Mouse (Mus musculus) heart, embryonic 12.5 days (tissue): Measurements from ENCODE around the gene Deup1. TPM values are rescaled to one million over a fixed set of nuclear protein-coding genes. Genes with fewer than 3 reads are reported as not detected.
"Not testable (repeated sequence)": the region's sequence is repeated elsewhere in the genome, so short reads cannot be mapped to it uniquely, and the experiment has no call there.

Experiments used
- ATAC-seq: fragments of 200-750 bp; cut with Nextera tagmentation; 2 replicates; pipeline ENCODE4 v1.8.0; 2017; ENCODE audit warnings: moderate TSS enrichment, moderate library complexity; ENCODE audit not compliant: insufficient number of reproducible peaks, low FRiP score
- H3K27ac ChIP-seq: fragments of 300-500 bp; sonication (generic); 2 replicates; pipeline ENCODE4 v1.5.1; 2016; ENCODE audit warnings: mild to moderate bottlenecking, moderate library complexity; ENCODE audit not compliant: poor library complexity, severe bottlenecking
- H3K27me3 ChIP-seq: fragments of 300-500 bp; sonication (generic); replicated peaks from 2 replicates; pipeline ENCODE4 v1.6.1; 2016; ENCODE audit warnings: mild to moderate bottlenecking, moderate library complexity
- H3K36me3 ChIP-seq: fragments of 300-500 bp; sonication (generic); 2 replicates; pipeline ENCODE4 v1.6.1; 2016; ENCODE audit warnings: mild to moderate bottlenecking, moderate library complexity
- H3K4me1 ChIP-seq: fragments of 300-500 bp; sonication (generic); replicated peaks from 2 replicates; pipeline ENCODE4 v1.6.1; 2016; ENCODE audit warnings: mild to moderate bottlenecking
- H3K4me2 ChIP-seq: fragments of 300-500 bp; sonication (generic); 2 replicates; pipeline ENCODE4 v1.6.1; 2016; ENCODE audit warnings: mild to moderate bottlenecking, moderate library complexity
- H3K4me3 ChIP-seq: fragments of 300-500 bp; sonication (generic); 2 replicates; pipeline ENCODE4 v1.5.1; 2016; ENCODE audit warnings: mild to moderate bottlenecking
- H3K9ac ChIP-seq: fragments of 300-500 bp; sonication (generic); 2 replicates; pipeline ENCODE4 v1.6.1; 2016; ENCODE audit warnings: mild to moderate bottlenecking, moderate library complexity
- H3K9me3 ChIP-seq: fragments of 300-500 bp; sonication (generic); replicated peaks from 2 replicates; pipeline ENCODE4 v1.6.1; 2016; ENCODE audit warnings: mild to moderate bottlenecking, moderate library complexity
- WGBS: fragments of 180-500 bp; shearing (Covaris S2); methylation state at CpG from one replicate; pipeline ENCODE4 v1.1.7; 2016; 5-methylcytosine and 5-hydroxymethylcytosine counted together
- polyA plus RNA-seq: library from polyadenylated mRNA; unstranded; fragments of >200 nt; fragmentation: Nextera tagmentation; extraction: Ambion mirVana; gene quantifications from 2 replicates; pipeline ENCODE4 v1.2.1, GENCODE M21; 2016

Gene Deup1
- polyA plus RNA-seq, 1 experiment from 2014 or later: 0.09 TPM

DNA sequence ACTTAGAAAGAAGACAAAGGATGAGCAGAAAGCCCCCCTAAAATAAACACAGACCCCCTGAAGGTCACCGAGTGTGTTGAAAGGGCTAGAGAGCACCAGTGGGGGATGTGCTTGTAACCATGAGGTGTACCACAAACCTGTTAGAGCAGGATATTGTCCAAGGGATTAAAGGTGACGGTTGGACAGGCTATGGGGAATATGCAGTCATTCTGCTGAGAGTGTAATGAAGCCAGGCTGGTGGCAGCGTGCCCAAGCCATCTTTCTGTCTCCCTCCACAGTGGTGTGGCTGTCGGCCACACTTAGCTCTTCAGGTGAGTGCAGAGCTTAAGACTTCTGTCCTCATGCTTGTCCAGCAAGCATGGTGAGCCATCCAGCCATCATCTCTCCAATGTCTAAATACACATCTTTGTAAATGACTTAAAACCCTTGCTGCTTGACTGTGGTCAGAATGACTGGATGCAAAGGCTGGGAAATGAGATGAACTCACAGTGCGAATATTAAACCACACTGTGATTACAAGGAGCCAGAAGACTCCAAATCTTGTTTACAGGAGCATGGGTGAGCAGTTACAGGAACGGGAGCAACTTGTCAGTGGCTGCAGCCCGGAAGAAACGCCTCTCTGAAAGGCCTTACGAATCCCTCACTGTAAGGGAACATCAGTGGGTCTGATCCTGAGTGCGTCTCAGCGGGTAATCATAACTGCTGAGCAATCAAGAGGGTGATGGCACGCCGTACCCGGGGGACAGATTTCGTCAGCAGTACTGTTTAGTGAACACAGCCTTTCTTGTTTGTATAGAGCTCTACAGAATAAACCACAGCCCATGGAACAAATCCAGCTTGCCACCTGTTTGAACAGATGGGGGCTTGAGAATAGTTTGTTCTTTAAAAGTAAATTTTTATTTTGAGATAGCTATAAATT is 75.5 kb downstream of the Deup1 start:
- no peak overlapping the region for H3K9ac ChIP-seq
- WGBS: 79% methylated on average over 15 of the region's 15 CpGs

DNA sequence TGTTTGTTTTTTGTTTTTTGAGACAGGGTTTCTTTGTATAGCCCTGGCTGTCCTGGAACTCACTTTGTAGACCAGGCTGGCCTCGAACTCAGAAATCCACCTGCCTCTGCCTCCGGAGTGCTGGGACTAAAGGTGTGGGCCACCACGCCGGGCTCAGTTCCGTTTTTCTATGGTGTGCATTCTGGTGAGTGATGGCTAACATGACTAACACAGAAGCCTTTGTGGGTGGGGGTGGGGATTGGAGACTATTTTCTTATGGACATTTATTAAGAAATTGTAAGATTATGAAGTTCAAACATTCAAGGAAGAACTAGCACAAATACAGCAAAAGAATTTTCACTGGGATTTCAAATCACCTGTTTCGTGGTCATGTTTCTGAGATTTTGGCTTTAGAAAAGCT is 76.7 kb downstream of the Deup1 start:
- not testable (repeated sequence) for H3K9me3 ChIP-seq, H3K9ac ChIP-seq, H3K4me3 ChIP-seq, ATAC-seq, H3K36me3 ChIP-seq, H3K4me1 ChIP-seq, H3K4me2 ChIP-seq, H3K27me3 ChIP-seq, H3K27ac ChIP-seq
- 84% methylated on average over 6 of the region's 6 CpGs for WGBS

More for the DNA sequence above, 75.5 kb downstream of the Deup1 start:
- Histone ChIP-seq H3K4me3 (no peak overlapping the region), H3K9me3 (0 out of 2 replicates have a peak, but pooled peaks cover 3% of the 10 kb centered on the region), H3K4me1 (no peaks in the 10 kb centered on the region), H3K36me3 (0 out of 2 replicates have a peak, but pooled peaks cover 4% of the 10 kb centered on the region), H3K27ac (no peak overlapping the region), H3K4me2 (no peak overlapping the region), H3K27me3 (no peaks in the 10 kb centered on the region)
- ATAC-seq: no peak

DNA sequence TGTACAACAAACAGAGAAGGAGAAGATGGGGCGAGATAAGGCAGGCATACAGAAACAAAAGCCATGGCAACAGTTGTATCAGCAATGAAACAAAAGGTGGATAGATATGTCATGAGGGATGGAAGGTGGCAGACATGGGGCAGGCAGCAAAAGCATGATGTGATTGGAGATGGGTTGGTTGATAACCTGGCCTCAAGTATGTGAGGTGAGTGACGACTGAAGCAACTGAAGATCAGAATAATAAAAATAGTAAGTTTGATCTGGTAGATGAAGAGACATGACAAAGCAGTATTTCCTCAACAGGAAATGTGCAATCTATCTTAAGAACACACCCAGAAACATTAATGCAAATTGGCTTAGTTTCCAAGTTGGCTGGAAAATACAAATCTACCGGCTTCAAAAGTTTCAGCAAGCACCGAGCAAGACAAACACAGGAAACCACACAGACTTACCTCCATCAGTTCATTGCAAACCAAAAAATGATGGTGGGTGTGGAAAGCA is 77.2 kb downstream of the Deup1 start:
- 0 out of 2 replicates have a peak, but pooled peaks cover 3% of the 10 kb centered on the region for H3K9me3 ChIP-seq
- no peak overlapping the region for H3K4me3 ChIP-seq
- H3K4me1 ChIP-seq: no peaks in the 10 kb centered on the region
- H3K36me3 ChIP-seq: 0 out of 2 replicates have a peak, but pooled peaks cover 4% of the 10 kb centered on the region
- H3K27ac ChIP-seq: no peak overlapping the region
- 73% methylated on average over 4 of the region's 4 CpGs for WGBS
- H3K9ac ChIP-seq: no peak overlapping the region
- H3K4me2 ChIP-seq: no peak overlapping the region
- ATAC-seq: no peak
- no peaks in the 10 kb centered on the region for H3K27me3 ChIP-seq

DNA sequence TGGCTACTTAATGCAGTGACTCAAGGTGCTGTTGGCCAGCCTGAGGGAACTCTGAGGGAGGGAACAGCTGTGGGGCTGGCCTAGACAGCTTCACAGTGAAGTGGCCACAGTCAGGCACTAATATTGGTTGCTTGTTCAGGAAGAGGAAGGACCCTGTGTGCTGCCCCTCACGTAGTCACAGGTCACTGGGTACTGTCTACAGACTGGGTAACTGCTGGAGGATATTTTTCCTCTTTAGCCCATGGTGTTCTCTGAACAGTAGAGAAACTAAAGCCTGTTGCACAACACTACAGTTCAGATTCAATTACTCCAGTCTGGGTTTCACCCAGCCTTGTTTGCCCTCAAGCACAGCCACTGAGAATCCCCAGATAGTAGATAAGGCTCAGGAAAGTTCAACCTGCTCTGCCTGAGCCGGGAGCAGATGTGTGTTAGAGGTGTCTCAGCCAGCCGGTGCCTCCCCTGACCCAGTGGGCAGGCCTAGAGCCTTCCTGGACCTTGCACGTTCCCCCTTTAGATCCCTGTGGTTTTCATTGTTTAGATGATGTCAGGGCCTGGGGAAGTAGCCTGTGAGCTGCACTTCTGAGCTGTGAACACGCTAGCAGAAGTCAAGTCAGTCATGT is 85.9 kb downstream of the Deup1 start:
- Histone ChIP-seq H3K4me3 (no peak overlapping the region), H3K36me3 (peaks cover 24% of the 10 kb centered on the region), H3K27me3 (no peaks in the 10 kb centered on the region), H3K27ac (no peak overlapping the region), H3K4me1 (peaks cover 19% of the 10 kb centered on the region), H3K4me2 (no peak overlapping the region), H3K9ac (no peak overlapping the region), H3K9me3 (no peaks in the 10 kb centered on the region)
- WGBS: 48% methylated on average over 5 of the region's 5 CpGs
- ATAC-seq: no peak

DNA sequence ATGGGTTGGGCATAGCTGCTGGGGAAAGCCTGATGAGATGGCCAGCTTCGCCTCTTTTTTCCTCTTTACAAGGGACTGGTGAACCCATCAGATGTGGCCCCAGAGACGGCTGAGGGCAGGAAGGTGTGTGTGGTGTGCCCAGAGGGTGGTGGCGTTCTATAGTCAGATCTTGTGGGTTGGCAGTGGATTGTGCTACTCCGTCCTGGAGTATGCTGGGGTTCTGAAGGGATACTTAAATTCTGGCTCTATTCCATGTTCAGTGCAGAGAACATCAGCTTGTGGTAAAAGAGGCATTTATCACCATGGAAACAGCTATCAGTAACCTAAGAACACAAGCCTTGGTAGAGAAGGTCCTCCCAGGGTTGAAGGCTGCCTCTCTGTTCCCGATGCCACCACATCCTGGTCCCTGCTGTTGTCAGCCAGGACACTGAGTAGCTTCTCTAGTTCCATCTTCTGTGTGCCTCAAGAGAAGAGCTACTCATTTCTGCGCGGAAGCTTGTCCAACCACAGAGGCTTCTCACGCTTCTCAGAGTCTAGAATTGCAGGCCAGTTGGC is 88.7 kb downstream of the Deup1 start:
- Histone ChIP-seq H3K9me3 (no peaks in the 10 kb centered on the region), H3K27ac (no peak overlapping the region)
- no peak for ATAC-seq

DNA sequence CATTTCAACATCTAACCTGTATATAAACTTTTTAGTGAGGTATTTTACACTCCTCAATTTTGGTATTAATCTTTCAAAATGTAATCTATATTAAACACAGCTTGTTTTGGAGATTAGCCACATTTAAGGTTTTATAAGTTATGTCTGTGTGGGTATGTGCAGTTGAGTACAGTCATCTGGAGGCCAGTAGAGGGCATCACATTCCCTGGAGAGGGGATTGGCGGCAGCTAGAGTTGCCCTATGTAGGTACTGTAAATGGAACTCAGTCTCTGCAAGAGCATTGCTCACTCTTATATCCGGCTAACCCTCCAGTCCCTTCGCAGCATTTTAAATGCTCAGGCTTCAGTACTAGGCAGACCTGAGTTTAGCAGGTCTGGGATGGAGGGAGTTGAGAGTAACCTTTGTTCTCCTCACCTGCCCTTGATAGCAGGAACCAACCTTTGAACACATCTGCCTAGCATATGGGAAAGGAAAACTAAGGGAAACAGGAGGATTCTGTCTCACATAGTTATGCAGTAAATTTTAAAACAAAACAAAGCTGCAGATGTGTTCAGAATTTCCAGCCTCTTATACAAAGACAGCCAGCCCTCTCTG is 90.2 kb downstream of the Deup1 start:
- H3K9ac ChIP-seq: no peak overlapping the region
- H3K4me1 ChIP-seq: peaks cover 46% of the 10 kb centered on the region
- no peaks in the 10 kb centered on the region for H3K27me3 ChIP-seq
- H3K4me2 ChIP-seq: no peak overlapping the region
- H3K27ac ChIP-seq: no peak overlapping the region
- WGBS: 82% methylated on average over 3 of the region's 3 CpGs
- peaks cover 14% of the 10 kb centered on the region; the same call in 1 of the 2 replicates for H3K36me3 ChIP-seq
- ATAC-seq: no peak
- H3K4me3 ChIP-seq: no peak overlapping the region
- no peaks in the 10 kb centered on the region for H3K9me3 ChIP-seq

More for the DNA sequence above, 88.7 kb downstream of the Deup1 start:
- peaks cover 38% of the 10 kb centered on the region for H3K4me1 ChIP-seq
- H3K4me2 ChIP-seq: no peak overlapping the region
- no peak overlapping the region for H3K4me3 ChIP-seq
- H3K27me3 ChIP-seq: no peaks in the 10 kb centered on the region
- WGBS: 77% methylated on average over 8 of the region's 8 CpGs
- peaks cover 14% of the 10 kb centered on the region; the same call in 1 of the 2 replicates for H3K36me3 ChIP-seq
- H3K9ac ChIP-seq: no peak overlapping the region

DNA sequence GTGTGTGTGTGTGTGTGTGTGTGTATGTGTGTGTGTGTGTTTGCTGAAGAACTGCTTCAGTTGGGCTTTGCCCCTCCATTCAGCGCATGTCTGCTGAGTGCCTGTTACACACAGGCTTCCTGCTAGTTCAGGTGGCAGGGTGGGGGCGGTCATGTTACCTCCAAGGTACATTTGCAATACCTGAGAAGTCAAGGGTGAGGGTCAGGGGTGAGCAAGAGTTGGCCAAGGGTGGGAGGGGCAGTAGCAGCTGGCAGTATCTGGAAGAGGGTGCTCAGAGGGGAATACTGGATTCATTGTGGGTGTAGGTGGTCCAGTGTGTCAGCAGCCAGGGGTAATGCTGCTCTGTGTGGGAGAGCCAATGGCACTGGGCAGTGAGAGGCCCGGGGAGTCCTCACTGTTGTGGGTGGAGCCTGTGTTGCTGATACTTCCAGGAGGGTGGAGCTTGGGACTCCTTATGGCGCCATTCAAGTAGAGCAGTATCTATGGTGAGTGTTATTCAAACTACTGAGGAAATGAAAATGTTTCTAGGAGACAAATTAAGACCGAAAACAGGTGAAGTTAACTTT is 90.8 kb downstream of the Deup1 start:
- no peak overlapping the region for H3K4me3 ChIP-seq
- ATAC-seq: no peak; the same call in 1 of the 2 replicates
- H3K27me3 ChIP-seq: no peaks in the 10 kb centered on the region
- no peak overlapping the region for H3K27ac ChIP-seq
- peaks cover 41% of the 10 kb centered on the region for H3K4me1 ChIP-seq
- WGBS: 87% methylated on average over 5 of the region's 5 CpGs
- no peak overlapping the region for H3K4me2 ChIP-seq
- peaks cover 14% of the 10 kb centered on the region; the same call in 1 of the 2 replicates for H3K36me3 ChIP-seq
- H3K9me3 ChIP-seq: no peaks in the 10 kb centered on the region
- H3K9ac ChIP-seq: no peak overlapping the region

DNA sequence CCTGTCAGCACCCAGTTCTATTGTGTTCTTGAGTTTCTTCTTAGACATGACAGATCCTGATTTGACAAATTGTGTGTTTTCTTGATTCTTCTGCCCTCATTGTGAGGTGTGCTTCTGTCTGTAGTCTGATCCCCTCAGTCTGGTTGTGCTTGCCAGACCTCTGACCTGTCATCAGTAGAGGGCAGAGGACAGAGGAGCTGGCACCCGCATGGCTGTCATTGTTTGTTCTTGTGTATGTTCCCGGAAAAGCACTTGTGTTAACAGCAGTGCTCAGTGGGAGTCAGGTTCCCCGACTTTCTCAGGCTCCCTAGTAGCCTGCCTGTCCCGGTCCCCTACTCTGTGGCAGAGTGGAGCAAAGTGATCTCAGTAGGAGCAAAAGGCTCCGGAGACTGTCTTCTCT is 92.3 kb downstream of the Deup1 start:
- 35% methylated on average over 5 of the region's 5 CpGs for WGBS
- Histone ChIP-seq H3K4me3 (no peak overlapping the region), H3K9ac (no peak overlapping the region), H3K9me3 (no peaks in the 10 kb centered on the region), H3K27ac (peak overlapping the region; percentile 32; the same call in 1 of the 2 replicates), H3K36me3 (peaks cover 6% of the 10 kb centered on the region; the same call in 1 of the 2 replicates), H3K4me2 (no peak overlapping the region), H3K27me3 (no peaks in the 10 kb centered on the region), H3K4me1 (peaks cover 39% of the 10 kb centered on the region)
- no peak for ATAC-seq

DNA sequence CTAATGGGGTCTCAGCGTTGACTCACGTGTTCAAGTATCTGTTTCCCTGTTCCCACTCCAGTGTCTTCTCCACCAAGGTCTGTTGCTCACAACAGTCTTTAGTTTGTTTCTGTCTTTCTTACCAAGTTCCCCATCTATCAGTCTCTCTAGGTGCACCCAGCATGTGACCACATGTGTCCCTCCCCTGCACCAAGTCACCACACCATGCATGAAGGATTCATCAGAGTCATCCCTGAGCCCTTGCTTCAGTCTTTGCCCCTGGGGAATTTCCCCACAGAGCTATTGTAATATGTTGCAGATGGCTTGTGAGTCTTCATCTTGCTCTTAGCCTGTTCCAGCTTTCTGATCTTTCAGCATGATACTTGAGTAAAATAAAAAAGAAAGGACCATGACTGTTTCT is 93.6 kb downstream of the Deup1 start:
- Histone ChIP-seq H3K27me3 (no peaks in the 10 kb centered on the region), H3K4me3 (no peak overlapping the region), H3K27ac (no peak overlapping the region), H3K9me3 (no peaks in the 10 kb centered on the region), H3K9ac (no peak overlapping the region), H3K36me3 (no peaks in the 10 kb centered on the region), H3K4me1 (peaks cover 49% of the 10 kb centered on the region), H3K4me2 (no peak overlapping the region)
- ATAC-seq: no peak
- 71% methylated on average over 2 of the region's 2 CpGs for WGBS

DNA sequence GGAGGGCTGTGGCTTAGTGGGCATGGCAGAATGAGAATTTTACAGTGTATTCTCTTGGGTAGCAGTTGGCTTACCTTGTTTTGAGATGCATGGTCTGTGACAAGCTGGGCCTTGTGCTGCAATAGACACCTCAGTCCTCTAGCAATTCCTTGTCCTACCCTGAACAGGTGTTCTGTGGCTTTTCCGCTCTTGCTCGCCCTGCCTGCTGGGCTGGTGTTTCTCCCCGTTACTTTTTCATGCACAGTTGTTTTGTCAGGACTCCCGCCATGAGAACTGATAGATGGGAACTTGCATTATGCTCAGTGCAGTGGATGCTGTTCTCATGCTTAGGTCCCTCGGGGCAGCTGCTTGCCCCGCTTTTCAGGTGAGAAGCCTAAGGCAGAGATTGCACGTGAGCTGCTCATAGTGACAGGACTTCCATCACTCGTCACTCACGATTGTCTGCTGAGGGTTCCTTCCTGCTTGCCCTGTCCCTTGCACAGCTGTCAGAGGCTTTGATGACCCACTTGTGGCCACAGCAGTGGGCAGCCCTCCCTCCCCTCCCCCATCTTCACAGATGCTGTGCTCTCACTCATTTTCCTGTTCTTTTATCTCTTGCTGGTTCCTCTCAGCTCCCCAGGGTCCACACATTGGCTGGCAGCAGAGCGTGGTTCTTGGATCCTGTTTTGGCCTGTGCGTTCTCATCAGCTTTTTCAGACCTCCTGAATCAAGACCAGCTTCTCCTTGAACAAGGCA is 94.2 kb downstream of the Deup1 start:
- H3K4me3 ChIP-seq: no peak overlapping the region
- no peak overlapping the region for H3K9ac ChIP-seq
- H3K9me3 ChIP-seq: no peaks in the 10 kb centered on the region
- H3K36me3 ChIP-seq: no peaks in the 10 kb centered on the region
- H3K27me3 ChIP-seq: no peaks in the 10 kb centered on the region
- ATAC-seq: peak; percentile 5; the same call in 1 of the 2 replicates
- WGBS: 39% methylated on average over 11 of the region's 11 CpGs
- no peak overlapping the region for H3K27ac ChIP-seq
- H3K4me1 ChIP-seq: peaks cover 51% of the 10 kb centered on the region
- H3K4me2 ChIP-seq: no peak overlapping the region
